Mouse (Mus musculus): ENCODE measurements around the gene Crb1.

- TF ChIP-seq GATA1 (IDR thresholded peaks at IDR 0.05; ENCODE audit: borderline replicate concordance, low read length) (no peak), CTCF (IDR thresholded peaks at IDR 0.05; ENCODE audit: low read depth, low read length) (no peak)
Measured at GRCm38 (mm10) chr1:139301830-139302229, 75.1 kb downstream of the Crb1 start.

Data from G1E (cell line).